Mouse (Mus musculus): ENCODE data around the gene Wdr25. TPM values are rescaled to one million over a fixed set of nuclear protein-coding genes. Genes with fewer than 3 reads are reported as not detected.

Gene Wdr25
- polyA plus RNA-seq, 1 experiment from 2014 or later: 3.3 TPM

DNA sequence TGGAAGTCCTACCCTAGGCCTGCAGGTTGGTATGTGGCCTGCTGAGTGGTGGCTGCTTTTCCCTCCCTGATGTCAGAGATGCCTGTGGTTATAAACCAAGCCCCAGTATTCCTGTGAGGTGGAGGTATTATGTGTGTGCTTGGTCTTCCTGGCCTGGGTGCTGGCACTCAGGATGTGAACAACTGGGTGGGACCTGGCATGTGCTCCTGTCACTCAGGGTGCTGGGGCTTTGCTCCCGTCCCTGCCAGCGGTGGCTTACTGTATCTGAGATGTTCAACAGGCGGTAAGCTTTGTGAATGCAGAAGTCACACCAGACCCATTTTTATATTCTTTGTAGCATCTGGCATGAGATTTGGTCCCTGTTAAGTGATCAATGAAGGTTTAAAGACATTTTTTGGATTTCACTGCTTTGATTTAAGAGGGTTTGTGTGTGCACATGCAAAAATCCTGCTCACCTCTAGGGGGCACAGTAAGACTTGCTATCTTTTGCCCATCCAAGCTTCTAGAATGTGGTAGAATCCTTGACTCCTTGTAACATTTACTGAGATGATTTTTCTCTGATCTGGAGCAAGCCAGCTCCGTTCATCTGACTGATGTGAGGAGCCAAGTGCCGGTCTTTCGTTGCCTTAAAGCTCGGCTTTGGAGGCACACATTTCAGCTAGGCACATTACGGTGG is 10.3 kb downstream of the Wdr25 start:
- no peaks in the 10 kb centered on the region for H3K27me3 ChIP-seq (ENCODE audit: control insufficient read depth, insufficient read depth, low read length)
- no peaks in the 10 kb centered on the region for H3K36me3 ChIP-seq (ENCODE audit: control insufficient read depth, insufficient read depth, low read length)
- no peak overlapping the region for H3K9ac ChIP-seq (ENCODE audit: low read depth, low read length)
- H3K4me2 ChIP-seq: no peak overlapping the region
- WGBS (ENCODE audit: insufficient replicate concordance): 88% methylated on average over 8 of the region's 8 CpGs
- no peak overlapping the region for H3K27ac ChIP-seq (ENCODE audit: low read depth, low read length)
- no peaks in the 10 kb centered on the region for H3K4me1 ChIP-seq (ENCODE audit: control insufficient read depth, insufficient read depth, low read length)
- no peak; the same call in 1 of the 2 replicates for ATAC-seq (replicated peaks; ENCODE audit: insufficient number of reproducible peaks, low FRiP score, low TSS enrichment)
- no peaks in the 10 kb centered on the region for H3K9me3 ChIP-seq (replicated peaks; ENCODE audit: control insufficient read depth, low read length)
- no peak overlapping the region for H3K4me3 ChIP-seq (ENCODE audit: low read depth, low read length)

DNA sequence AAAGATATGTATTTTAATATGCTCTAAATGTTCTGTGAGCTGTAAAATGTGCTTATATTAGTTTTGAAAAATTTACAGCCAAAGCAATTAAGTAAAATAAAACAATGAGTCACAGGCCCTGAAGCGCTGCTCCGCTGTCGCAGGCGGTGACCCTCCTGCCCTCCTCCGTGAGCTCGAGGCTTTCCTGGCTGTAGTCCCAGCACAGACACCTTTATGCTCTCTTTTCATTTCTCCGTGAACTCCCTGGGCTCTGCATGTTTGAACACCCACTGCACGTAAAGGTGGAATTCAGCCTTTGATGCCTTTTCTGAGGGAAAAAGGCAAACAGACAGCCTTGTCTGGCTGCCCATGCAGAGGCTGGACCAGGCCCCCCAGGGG is 10.8 kb downstream of the Wdr25 start:
- WGBS (ENCODE audit: insufficient replicate concordance): 77% methylated on average over 8 of the region's 8 CpGs
- Histone ChIP-seq H3K27ac (ENCODE audit: low read depth, low read length) (no peak overlapping the region), H3K27me3 (ENCODE audit: control insufficient read depth, insufficient read depth, low read length) (no peaks in the 10 kb centered on the region), H3K9me3 (replicated peaks; ENCODE audit: control insufficient read depth, low read length) (no peaks in the 10 kb centered on the region), H3K4me2 (no peak overlapping the region), H3K9ac (ENCODE audit: low read depth, low read length) (no peak overlapping the region), H3K4me3 (ENCODE audit: low read depth, low read length) (no peak overlapping the region), H3K36me3 (ENCODE audit: control insufficient read depth, insufficient read depth, low read length) (no peaks in the 10 kb centered on the region), H3K4me1 (ENCODE audit: control insufficient read depth, insufficient read depth, low read length) (no peaks in the 10 kb centered on the region)
- ATAC-seq (replicated peaks; ENCODE audit: insufficient number of reproducible peaks, low FRiP score, low TSS enrichment): no peak

DNA sequence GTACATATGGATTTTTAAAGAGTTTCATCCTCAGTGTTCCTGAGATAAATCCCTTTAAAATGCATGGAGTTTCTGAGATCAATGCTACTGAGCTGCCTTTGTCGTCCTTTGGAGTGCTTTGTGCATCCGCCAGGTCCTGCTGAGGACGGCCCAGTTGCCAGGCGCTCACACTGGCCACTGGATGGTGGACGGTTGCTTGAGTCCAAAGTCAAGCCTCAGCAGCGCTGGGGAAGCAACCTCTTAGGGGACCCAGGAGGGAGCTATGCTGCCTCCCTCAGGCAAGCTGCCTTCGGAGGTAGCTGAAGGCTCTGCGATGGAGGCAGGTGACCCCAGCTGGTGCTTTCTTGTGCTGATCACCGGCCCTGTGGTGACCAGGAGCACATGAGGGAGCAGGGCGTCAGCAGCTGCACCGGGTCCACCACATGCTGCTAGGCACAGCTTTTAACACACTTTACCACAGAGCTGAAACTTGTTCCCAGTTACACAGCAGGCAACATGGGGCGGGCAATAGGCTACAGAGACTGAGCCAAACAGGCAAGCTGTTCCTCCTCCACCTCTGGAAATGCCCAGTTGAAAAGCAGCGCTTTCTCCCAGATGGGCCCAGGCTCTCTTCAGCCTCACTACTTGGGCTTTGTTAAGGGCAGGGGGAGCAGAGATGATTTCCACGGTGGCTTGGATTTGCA is 12.3 kb downstream of the Wdr25 start:
- H3K9ac ChIP-seq (ENCODE audit: low read depth, low read length): no peak overlapping the region
- no peaks in the 10 kb centered on the region for H3K36me3 ChIP-seq (ENCODE audit: control insufficient read depth, insufficient read depth, low read length)
- no peak for ATAC-seq (replicated peaks; ENCODE audit: insufficient number of reproducible peaks, low FRiP score, low TSS enrichment)
- 55% methylated on average over 14 of the region's 14 CpGs for WGBS (ENCODE audit: insufficient replicate concordance)
- H3K9me3 ChIP-seq (replicated peaks; ENCODE audit: control insufficient read depth, low read length): no peaks in the 10 kb centered on the region
- H3K4me3 ChIP-seq (ENCODE audit: low read depth, low read length): no peak overlapping the region
- no peaks in the 10 kb centered on the region for H3K27me3 ChIP-seq (ENCODE audit: control insufficient read depth, insufficient read depth, low read length)
- no peaks in the 10 kb centered on the region for H3K4me1 ChIP-seq (ENCODE audit: control insufficient read depth, insufficient read depth, low read length)
- no peak overlapping the region for H3K27ac ChIP-seq (ENCODE audit: low read depth, low read length)
- no peak overlapping the region for H3K4me2 ChIP-seq

DNA sequence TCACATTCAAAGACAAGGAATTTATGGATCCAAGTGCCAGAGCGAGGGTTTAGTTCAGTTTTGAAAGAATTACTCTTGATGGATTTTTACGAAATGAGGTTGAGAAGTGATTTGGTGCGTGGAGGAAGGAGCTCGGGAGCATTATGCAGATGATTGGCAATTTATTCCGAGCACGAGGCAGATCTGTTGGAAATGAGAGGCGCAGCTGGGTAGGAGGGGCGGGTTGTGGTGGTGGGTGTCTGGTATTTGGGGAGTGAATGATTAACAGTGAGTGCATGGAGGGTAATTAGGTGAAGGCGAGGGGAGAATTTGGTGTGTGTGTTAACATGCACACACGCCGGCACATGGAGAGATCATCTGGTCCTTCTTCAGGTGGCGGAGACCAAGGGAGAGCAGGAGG is 13.0 kb downstream of the Wdr25 start:
- no peak overlapping the region for H3K4me2 ChIP-seq
- H3K36me3 ChIP-seq (ENCODE audit: control insufficient read depth, insufficient read depth, low read length): no peaks in the 10 kb centered on the region
- no peak overlapping the region for H3K4me3 ChIP-seq (ENCODE audit: low read depth, low read length)
- no peaks in the 10 kb centered on the region for H3K4me1 ChIP-seq (ENCODE audit: control insufficient read depth, insufficient read depth, low read length)
- no peak for ATAC-seq (replicated peaks; ENCODE audit: insufficient number of reproducible peaks, low FRiP score, low TSS enrichment)
- no peaks in the 10 kb centered on the region for H3K27me3 ChIP-seq (ENCODE audit: control insufficient read depth, insufficient read depth, low read length)
- 68% methylated on average over 12 of the region's 12 CpGs for WGBS (ENCODE audit: insufficient replicate concordance)
- H3K27ac ChIP-seq (ENCODE audit: low read depth, low read length): no peak overlapping the region
- H3K9ac ChIP-seq (ENCODE audit: low read depth, low read length): no peak overlapping the region
- H3K9me3 ChIP-seq (replicated peaks; ENCODE audit: control insufficient read depth, low read length): no peaks in the 10 kb centered on the region

DNA sequence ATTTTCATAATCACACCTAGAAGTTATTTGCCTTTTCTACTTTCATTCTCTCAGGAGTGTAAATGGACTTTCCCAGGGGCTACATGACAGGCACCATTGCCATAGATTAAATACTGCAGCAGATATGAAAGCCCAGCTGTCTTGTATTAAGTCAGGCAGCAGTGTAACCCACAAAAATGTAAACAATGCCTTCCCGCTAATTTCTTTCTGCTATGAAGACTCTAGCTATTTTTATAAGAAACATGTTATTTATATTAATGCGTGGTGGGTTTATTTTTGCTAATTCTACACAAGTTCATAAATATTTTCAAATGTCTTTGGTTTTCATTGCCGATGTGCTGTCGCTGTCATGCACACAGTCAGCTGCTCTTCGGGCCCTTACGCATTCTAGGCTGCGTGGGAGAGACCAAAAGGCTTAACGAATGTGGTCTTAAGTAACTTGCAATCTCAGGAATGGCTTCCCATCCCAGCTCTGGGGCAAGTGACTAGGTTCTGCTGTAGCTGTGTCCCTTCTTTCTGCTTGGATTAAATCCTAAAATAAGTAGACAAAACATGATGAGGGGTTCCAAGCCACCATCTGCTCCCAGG is 16.5 kb downstream of the Wdr25 start:
- H3K4me3 ChIP-seq (ENCODE audit: low read depth, low read length): no peak overlapping the region
- H3K9me3 ChIP-seq (replicated peaks; ENCODE audit: control insufficient read depth, low read length): no peaks in the 10 kb centered on the region
- no peaks in the 10 kb centered on the region for H3K27me3 ChIP-seq (ENCODE audit: control insufficient read depth, insufficient read depth, low read length)
- no peaks in the 10 kb centered on the region for H3K36me3 ChIP-seq (ENCODE audit: control insufficient read depth, insufficient read depth, low read length)
- 81% methylated on average over 8 of the region's 8 CpGs for WGBS (ENCODE audit: insufficient replicate concordance)
- no peak overlapping the region for H3K27ac ChIP-seq (ENCODE audit: low read depth, low read length)
- H3K4me1 ChIP-seq (ENCODE audit: control insufficient read depth, insufficient read depth, low read length): no peaks in the 10 kb centered on the region
- H3K4me2 ChIP-seq: no peak overlapping the region
- ATAC-seq (replicated peaks; ENCODE audit: insufficient number of reproducible peaks, low FRiP score, low TSS enrichment): no peak
- no peak overlapping the region for H3K9ac ChIP-seq (ENCODE audit: low read depth, low read length)

DNA sequence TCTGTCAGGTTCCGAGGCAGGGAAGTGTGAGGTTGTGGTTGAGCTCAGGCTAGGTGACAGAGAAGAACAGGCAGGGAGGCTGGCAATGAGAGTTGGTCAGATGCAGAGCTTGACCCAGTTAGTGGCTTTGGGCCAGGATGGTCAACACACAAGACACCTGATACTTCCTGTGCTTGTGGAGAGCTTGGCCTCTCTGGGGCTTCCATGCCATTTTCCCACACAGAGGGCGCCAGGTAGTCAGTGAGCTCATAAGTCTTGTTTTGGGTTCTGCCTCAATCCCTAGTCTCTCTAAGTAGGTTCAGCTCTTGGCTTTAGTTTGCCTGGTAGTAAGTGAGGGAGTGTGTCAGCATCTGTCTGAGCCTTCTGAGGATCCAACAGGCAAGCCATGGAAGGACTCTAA is 19.0 kb downstream of the Wdr25 start:
- H3K9ac ChIP-seq (ENCODE audit: low read depth, low read length): no peak overlapping the region
- WGBS (ENCODE audit: insufficient replicate concordance): 79% methylated on average over 2 of the region's 2 CpGs
- H3K9me3 ChIP-seq (replicated peaks; ENCODE audit: control insufficient read depth, low read length): no peaks in the 10 kb centered on the region
- no peaks in the 10 kb centered on the region for H3K4me1 ChIP-seq (ENCODE audit: control insufficient read depth, insufficient read depth, low read length)
- no peaks in the 10 kb centered on the region for H3K36me3 ChIP-seq (ENCODE audit: control insufficient read depth, insufficient read depth, low read length)
- no peak for ATAC-seq (replicated peaks; ENCODE audit: insufficient number of reproducible peaks, low FRiP score, low TSS enrichment)
- H3K4me2 ChIP-seq: no peak overlapping the region
- no peak overlapping the region for H3K4me3 ChIP-seq (ENCODE audit: low read depth, low read length)
- no peak overlapping the region for H3K27ac ChIP-seq (ENCODE audit: low read depth, low read length)
- H3K27me3 ChIP-seq (ENCODE audit: control insufficient read depth, insufficient read depth, low read length): no peaks in the 10 kb centered on the region

DNA sequence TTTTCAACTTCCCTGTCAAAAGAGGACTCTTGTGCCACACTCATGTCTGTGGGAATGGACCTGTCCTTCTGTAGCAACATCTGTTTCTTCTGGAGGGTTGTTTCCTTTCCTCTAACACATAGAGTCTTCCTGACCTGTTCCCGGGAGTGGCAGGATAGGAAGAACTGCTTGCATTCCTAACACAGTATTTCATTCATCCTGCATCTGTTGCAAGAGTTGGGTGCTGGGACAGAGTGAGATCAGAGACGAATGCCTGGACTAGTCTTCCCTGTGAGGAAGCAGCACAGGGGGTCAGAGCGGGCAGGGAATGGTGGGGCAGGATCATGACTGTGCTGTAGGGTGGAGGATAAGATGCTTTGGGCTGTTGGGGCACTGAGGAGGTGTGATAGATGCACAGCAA is 20.8 kb downstream of the Wdr25 start:
- no peak overlapping the region for H3K9ac ChIP-seq (ENCODE audit: low read depth, low read length)
- H3K9me3 ChIP-seq (replicated peaks; ENCODE audit: control insufficient read depth, low read length): no peaks in the 10 kb centered on the region
- no peak overlapping the region for H3K4me3 ChIP-seq (ENCODE audit: low read depth, low read length)
- no peak for ATAC-seq (replicated peaks; ENCODE audit: insufficient number of reproducible peaks, low FRiP score, low TSS enrichment)
- WGBS (ENCODE audit: insufficient replicate concordance): 75% methylated on average over 3 of the region's 3 CpGs
- no peaks in the 10 kb centered on the region for H3K4me1 ChIP-seq (ENCODE audit: control insufficient read depth, insufficient read depth, low read length)
- no peak overlapping the region for H3K4me2 ChIP-seq
- H3K36me3 ChIP-seq (ENCODE audit: control insufficient read depth, insufficient read depth, low read length): no peaks in the 10 kb centered on the region
- no peaks in the 10 kb centered on the region for H3K27me3 ChIP-seq (ENCODE audit: control insufficient read depth, insufficient read depth, low read length)
- H3K27ac ChIP-seq (ENCODE audit: low read depth, low read length): no peak overlapping the region

DNA sequence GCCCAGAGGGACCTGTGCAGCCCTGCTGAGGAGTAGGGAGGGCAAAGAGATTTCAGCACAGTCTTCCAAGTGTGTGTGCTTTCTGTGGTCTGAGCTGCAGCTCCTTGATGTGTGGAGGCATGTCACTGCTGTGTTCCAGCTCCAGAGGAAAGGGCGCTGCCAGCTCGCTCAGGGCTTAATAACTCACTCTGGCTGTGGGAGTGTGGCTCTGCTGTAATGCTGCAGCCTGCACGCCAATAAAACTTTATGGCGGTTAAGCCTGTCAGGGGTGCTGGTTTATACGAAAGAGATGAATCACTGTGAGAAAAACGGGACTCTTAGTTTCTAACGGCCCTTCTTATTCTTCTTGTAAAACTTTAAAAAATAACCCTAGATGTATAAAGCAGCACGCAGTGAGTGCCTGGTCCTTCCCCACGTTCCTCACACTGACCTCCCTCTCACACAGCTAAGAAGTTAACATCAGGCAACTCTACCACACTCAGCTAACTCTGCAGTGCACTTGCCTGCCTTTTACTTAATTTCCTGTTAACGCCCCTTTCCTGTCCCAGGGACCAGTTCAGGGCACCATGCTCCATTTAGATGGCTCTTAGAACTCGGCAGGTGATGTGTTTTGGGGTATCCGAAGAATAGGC is 21.4 kb downstream of the Wdr25 start:
- 70% methylated on average over 12 of the region's 12 CpGs for whole genome bisulfite sequencing (ENCODE audit: insufficient replicate concordance)
- Histone ChIP-seq H3K36me3 (ENCODE audit: control insufficient read depth, insufficient read depth, low read length) (no peaks in the 10 kb centered on the region), H3K9ac (ENCODE audit: low read depth, low read length) (no peak overlapping the region), H3K9me3 (replicated peaks; ENCODE audit: control insufficient read depth, low read length) (no peaks in the 10 kb centered on the region), H3K4me2 (no peak overlapping the region), H3K4me3 (ENCODE audit: low read depth, low read length) (no peak overlapping the region), H3K27ac (ENCODE audit: low read depth, low read length) (no peak overlapping the region), H3K27me3 (ENCODE audit: control insufficient read depth, insufficient read depth, low read length) (no peaks in the 10 kb centered on the region), H3K4me1 (ENCODE audit: control insufficient read depth, insufficient read depth, low read length) (no peaks in the 10 kb centered on the region)
- no peak for ATAC-seq (replicated peaks; ENCODE audit: insufficient number of reproducible peaks, low FRiP score, low TSS enrichment)

Data from heart, embryonic 11.5 days (tissue).